Mouse (Mus musculus) spleen, postnatal 10 days (tissue): ENCODE data around the gene Slc22a22.

Experiments
- DNase-seq, 2 experiments: peaks; one replicate each; pipeline ENCODE4 v3.0.0; 2021 to 2022; ENCODE audit warnings: low spot score in 2 of 2

Gene Slc22a22

DNA sequence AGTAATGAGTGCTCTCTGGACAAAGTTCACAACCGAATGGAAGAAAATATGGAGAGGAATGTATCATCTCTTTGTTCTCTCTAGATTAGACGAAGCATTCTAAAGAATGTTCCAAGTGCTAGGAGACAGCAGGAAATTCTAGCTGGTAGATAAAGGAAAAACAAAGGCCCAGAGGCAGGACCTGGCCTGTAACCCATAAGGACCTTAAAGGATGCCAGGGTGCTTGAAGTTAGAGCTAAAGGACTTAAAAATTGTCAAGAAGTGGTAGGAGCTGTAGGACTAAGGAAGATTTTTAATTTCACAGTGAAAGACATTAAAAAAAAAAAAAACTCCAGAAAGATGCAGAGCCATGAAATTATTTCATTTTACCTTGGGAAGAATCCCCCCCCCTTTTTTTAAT, at the start of gene Slc22a22:
Slc22a22 (minus strand) TSS at position 101 of the 400 bp plus-strand sequence.
- no peak for DNase-seq

DNA sequence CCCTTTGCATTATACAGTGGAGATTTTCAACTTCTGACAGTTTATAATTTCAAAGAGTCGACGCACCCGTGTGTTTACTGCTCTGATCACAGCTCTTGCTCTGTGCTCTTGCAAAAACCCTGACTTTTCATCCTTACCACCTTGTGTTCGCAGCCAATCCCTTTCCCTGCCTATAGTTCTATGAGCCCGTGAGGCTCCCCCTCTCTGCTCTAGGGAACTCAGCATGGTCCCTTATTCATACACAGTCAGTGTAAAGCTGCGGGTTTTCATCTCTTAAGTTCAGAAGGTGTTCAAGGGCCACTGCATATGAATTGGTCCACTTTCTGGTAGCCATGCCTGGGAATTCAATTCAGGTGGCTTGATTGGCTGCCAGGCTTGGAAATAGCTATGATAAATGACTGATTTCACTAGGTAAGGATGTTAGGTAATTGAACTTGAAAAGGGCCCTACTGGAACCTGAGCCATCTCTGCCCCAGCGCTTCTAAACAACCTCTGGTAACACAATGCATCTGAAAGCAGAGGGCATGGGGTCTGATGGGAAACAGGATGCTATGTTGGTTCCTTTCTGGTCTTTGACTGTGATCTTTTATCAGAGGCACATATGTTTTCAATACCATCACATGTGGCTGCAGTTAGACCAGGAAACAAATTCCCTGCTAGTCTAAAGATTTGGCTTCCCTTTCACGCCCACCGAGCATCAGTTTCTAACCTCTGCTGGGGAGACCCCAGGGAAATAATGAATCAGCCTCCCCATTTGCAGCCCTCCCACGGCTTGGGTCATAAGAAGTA, 46.3 kb upstream of the Slc22a22 start:
- no peak for DNase-seq

DNA sequence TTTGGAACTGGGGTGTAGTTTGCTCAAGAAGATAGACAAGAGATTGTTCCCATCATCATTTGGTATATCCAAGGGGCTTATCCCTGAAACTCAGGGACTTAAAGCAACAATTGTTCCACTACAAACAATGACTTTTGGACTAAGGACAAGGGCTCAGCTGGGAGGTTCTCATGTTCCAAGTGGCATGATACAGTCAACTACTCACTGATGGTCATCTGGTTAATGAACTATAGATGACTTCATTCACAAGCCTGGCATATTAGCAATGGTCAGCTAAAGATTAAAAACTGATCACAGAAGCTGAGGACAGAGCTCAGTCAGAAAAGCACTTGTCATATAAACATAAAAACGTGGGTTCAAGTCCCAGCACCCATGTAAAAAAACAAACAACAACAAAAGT, 44.7 kb upstream of the Slc22a22 start:
- DNase-seq, result no peak

DNA sequence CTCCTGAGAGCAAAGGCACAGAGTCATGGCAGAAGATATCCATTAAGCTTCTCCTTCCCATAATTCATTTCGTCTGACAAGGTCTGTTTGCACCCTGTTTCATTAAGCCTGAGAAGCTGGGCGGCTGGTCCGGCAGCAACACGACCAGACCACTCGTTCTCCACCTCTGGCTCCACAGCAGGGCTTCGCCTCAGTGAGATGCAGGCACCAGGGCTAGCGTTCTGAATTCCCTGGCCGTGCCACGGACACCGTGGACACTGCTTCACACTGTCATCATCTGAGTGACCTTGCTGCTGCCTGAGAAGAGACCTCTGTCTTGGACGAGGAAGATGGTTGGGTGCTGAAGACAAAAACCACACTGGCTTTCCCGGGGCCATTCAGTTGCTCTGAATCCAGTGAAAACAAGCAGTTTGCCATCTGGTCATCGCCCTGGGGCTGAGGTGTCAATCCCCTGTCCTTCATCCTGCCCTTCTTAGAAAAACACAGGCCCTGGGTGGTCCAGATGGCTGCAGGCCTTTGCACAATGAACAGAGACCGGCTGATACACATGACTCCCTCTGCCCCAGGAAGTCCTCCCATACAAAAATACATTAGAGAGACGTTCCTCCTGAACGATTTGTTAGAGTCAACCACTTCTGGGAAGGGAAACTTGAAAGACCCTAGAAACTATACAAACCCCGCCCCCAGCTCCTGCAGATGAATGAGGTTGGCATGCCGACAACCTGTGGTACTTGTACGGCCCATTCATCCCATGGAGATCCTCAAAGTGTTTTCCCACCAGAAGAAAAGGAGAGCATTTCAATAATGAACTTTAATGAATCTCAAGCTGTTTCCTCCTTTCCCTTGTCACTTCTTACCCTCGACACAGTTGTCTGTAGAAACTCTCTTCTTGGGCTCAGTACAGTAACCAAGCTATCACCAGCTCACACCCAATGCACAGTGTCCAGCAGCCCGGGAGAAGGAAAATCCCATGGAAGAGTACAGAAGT, 32.1 kb upstream of the Slc22a22 start:
- no peak for DNase-seq

DNA sequence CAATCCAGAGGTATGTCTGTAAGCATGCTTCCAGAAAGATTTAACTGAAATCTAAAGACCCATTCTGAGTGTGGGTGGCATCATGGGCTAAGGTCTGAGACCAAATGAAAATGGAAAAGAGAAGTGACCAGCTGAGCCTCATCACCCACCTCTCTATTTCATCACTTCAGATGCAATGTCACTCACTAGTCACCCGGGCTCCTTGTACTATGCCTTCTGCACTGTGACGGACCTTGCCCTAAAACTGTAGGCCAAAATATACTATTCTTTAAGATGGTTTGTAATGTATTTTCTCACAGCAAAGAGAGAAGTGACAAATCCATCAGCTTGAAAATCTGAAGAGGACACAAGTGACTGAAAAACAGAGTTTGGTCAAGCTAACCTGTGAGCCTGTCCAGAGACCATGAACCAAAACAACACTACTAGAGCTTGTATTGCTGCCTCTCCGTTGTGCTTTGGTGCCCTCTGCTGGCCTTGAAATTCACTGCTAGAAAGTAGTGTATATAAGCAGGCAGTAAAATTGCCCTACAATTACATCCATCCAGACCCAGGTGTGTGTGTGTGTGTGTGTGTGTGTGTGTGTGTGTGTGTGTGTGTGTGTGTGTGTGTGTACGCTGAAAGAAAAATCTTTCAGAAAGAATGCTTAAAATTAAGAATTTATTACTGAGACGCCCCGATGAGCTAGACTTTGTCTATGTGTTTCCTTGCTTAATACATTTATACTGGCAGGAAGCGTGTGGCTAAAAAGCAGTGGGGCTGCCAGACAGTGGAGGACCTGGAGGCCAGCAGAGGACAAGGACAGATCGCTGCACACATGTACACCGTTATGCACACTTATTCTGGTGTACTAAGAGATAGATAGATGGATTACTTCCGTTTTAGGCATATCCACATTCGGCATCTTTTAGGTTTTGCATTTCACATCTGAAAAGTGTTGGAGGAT, 31.1 kb upstream of the Slc22a22 start:
- DNase-seq, result peak; percentile 32 to 80

DNA sequence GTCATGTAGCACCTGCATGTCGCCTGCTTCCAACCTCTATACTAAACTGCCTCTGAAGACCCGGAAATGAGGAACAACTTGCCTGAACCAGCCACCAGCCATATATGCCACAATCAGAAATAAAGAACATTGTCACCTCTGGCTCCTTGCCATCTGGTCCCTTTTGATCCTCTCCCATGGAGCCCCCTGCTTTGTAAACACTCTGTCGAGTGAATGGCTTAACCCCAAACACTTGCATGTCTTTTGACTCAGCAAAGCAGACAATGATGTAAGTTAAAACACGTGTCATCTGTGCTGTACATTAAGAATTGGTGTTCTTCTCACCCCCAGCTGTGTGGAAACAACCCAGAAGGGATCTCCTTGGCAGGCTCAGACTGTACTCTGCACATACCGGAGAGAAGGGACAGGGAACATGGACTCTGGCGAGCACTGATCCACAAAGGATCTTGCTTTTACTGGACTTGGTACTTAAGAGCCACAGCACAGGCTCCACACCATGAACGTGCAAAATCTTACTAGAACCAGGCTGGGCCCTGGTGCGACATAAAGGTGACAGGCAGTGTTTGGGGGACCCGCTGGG, 26.8 kb upstream of the Slc22a22 start:
- no peak for DNase-seq

DNA sequence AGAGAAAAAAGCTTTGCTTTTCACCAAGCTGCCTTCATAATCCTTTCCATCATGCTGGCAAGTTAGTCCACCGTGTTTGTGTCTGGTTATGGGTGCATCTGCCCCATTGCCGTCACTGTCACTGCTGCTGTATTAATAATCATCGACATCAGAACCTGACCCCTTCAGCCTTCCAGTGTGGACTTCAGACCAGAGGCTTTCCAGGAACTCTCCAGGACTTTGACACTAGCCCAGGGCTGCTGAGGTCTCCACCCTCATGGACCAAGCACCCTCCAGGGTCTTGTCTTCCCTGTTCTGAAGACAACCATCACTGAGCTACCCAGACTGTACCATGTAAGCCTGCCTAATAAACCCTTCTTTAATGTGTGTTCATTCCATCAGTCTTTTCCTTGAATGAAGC, 26.2 kb upstream of the Slc22a22 start:
- DNase-seq, result no peak

DNA sequence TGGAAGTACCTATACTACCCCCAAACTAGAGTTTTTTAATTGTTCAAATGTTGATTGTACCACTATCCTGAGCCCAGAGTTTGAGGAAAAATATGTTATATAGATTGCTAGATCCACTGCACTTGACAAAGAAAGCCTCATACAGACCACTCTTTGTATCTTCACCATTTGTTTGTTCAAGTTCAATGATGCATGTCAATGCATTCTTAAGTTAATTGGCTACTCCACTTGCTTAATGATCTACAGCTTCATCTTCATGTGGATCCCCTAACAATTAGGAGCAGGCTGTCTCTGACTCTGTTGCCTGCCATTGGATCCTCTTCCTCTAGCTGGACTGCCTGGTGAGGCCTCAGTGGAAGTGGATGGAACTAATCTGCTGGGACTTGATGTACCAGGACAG, 24.1 kb upstream of the Slc22a22 start:
- DNase-seq, result no peak

DNA sequence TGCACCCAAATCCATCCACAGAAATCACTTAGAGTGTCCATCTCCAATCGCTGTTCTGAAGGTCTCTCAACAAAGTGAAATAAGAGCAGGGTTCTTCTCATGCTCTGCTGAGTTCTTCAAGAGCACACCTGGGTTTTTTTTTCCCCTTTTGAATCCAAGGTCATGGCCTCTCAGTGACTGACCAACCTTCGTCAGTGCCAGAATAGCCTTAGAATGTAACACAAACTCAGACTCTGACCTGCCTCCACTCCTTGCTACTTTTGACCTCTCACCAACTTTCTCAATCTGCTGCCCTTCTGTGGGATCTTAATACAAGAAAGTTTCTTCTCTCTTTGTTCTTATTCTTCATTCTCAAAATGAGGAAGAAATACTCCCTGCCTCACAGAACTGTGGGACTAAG, 18.7 kb upstream of the Slc22a22 start:
- DNase-seq, result no peak

DNA sequence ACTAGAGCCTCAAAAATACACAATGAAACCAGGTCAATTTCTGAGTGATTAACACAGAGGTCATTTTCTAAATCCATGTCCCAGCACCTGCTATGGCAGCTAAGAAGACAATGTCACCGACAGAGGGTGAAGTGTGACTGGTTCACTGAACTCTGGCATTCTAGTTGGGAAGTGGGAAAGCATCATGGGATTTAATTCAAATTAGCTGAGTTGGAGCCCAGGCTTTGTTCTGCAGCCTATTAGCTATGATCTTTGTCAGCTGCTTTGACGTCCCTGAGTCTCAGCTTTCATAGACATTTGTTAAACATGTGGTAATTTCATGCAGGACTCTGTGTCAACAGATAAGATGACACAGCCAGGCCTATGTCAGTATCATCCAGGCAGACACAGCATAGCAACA, 5.1 kb upstream of the Slc22a22 start:
- no peak for DNase-seq

DNA sequence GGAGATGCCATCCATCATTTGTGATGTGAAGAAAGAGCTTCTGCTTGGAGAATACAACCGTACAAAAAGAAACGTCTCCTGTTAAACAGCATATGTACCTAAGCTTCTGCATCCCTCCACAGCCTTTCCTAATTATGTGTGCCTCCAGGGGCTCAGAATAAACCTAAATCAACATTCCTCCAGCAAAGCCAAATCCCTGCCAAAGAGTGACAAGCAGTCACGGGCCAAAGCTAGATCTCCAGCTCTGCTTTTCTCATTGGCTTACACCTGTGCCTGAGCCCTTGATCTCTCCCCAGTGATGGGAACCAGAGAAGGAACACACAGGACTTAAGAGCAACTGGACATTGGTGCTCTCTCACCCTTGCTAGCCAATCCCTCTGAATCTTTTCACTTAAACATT, 5.8 kb downstream of the Slc22a22 start:
- DNase-seq, result no peak

DNA sequence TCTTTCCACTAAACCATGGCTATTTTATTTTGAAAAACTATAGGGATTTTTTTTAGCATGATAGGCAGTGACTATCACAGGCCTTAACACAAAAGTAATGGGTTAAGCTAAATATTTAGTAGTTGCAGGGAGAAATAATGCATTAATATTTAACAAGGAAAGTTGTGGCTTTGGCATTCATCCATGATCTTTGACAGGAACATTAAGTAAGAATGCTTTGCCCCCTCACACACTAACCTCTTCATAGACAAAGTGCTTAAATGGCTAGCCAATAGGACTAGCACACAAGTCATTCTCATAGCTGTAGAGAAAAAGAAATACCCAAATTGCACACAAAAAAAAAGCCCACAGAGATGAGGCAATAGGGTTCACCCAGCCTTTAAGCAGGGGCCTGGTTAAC, 11.4 kb downstream of the Slc22a22 start:
- DNase-seq, result no peak

DNA sequence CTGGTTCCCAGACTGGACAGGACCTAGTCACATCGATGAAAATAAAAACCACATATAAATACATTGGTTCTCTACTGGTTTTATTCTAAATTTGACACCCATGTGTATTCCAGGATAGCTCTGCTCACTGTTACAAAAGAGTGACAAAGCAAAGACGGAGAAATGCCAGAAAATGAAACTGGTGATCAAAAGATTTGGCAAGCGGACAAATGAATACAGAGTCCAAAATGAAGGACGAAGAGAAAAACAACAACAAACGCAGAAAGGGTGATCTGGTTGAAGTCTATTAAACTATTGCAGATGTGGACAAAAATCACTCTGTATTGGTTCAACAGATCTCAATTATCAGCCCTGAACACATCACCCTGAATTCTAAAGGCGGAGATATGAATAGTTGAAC, 12.4 kb downstream of the Slc22a22 start:
- DNase-seq, result no peak

DNA sequence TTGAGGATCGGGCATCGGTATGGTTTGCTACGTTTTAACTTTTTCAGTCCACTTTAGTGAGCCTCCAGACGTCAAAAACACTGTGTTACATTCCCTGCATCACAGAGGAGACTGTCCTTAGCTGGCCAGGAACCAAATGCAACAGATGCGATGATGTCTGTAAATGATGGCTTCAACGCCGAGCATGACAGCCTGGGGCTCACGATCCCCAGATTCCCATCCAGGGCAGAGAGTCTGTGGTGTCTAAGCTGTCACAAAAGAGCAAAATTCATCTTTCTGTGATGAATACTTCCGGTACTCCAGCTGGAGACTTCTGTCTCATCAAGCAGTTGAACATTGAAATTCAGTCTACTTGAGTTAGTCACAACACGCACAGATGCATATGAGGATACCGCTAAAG, 13.4 kb downstream of the Slc22a22 start:
- DNase-seq, result no peak

DNA sequence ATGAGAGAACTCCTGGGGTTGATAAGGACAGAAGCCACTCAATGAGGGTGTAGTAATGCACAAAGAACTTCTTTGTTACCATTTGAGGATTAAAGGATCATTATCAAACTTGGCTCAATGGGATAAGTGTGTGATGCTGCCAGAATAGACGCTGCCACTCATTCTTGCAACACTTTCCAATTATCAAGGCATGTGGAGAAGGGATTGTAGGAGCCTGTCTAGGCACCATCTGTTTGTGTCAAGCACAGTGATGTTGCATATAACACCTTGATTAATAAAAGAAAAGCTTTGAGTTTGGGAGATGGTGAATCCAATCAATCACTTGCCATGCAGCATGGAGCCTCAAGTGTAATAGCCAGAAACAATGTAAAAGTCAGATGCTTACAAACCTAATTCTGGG, 16.1 kb downstream of the Slc22a22 start:
- no peak for DNase-seq

DNA sequence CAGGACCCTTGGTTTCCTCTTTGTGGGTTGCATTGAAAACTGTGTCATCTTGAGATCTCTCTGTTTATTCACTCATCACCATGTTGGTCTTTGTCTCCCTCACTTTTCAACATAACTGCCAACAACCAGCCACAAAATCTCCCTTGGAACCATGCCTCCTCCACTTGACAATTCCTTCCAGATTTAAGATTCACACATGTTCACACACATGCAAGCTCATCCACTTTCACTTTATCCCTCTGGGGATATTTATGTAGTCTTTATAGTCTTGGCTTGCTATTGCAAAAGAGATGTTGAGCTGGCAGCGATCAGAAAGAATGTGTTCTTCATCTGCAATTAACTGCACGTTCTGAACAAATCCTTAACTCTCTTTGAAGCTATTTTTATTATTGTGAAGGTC, 20.1 kb downstream of the Slc22a22 start:
- DNase-seq, result no peak

DNA sequence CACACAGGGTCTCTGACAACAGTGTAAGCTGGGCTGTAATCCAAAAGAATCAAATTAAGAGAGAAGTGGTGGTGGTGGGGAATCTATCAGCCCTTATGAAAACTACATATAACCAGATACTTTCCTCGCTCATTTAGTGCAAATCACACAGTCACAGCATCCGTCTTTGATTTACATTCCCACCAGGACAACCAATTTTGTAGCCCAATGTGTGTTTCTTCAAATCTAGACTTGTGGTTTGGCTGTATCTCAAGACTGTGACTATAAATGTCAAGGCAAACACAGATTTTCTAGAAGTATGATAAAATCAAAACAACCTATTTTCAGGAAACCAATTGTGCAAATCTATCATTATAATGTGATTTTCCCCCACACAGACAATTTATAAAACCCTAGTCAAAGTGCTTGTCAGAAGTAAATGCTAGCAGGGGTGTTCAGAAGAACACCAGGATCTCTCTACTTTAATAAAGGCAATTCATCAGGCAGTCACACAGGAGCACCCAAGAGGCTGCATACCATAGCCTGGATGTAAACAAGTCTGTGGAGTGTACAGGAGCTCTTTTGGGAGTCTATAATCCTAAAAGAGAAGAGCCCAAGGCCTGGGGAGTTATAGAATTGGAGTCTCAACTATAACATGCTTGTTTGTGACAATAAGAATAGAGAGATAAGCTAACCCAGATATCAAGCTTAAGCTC, 42.6 kb downstream of the Slc22a22 start:
- no peak for DNase-seq

DNA sequence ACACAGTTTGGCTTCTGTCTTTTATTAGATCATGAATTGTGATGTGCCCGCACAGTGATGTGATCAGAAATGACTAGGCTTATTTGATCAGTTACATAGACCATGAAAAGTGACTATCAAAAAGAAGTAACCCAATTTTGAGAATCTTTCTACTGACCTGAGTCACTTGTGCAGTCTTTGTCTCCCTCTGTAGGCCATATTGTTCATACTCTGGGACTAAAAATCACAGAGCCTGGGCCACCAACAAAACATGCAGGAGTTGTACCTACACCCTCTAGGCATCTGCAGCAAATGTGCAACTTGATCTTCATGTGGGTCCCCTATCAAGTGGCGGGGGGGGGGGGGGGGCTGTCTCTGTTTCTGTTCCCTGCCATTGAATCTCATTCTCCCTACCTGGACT, 68.9 kb downstream of the Slc22a22 start:
- DNase-seq, result no peak

DNA sequence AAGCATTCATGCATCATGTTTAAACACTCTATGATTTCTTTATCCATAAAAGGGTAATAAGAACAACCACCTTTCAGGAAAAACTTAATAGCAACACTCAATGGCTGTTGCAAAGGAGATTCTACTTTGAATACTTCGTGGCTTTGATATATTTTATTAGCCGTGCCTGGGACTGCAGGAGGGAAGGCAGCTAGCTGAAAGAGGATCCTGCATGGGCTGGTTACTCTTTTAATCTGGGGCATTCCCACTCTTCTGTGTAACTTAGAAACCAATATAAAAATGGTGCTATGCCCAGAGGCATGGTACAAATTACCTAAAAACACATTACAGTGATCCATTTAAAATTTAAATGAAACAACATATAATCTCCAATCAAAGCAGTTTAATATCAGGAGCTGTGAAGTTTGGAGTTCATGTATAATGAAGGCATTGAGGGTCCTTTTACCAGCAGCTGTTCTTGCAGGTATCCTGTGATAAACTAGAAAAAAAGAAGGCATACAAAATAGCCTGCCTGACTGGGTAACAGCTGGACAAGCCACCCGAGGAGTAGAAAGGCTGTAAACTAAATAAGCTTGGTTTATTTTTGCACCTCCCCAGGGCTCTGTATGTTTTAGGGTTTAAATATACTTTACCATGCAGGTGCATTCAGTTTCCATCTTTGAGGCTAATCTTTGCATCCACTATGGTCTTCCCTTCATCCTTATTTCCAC, 78.8 kb downstream of the Slc22a22 start:
- DNase-seq, result no peak

DNA sequence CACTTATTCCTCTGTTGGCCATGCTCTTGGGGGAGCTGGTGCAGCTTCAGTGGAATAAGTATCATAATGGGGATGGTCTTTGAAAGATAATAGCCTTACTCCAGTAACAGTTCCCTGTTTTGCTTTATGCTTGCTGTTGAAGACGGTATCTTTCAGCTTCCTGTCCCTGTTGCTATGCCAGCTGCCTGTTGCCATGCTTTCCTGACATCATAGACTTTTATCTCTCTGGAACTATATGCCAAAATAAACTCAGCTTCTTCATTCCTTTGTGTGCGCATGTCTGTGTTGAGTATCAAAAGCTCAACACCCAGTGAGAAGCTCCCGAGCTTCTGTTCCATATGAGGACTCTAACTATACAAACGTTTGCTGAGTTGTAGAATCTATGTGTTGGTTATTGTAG, 83.4 kb downstream of the Slc22a22 start:
- no peak for DNase-seq
